8 mouse cellular contexts compared by ENCODE assay signal in the genomic region with DNA sequence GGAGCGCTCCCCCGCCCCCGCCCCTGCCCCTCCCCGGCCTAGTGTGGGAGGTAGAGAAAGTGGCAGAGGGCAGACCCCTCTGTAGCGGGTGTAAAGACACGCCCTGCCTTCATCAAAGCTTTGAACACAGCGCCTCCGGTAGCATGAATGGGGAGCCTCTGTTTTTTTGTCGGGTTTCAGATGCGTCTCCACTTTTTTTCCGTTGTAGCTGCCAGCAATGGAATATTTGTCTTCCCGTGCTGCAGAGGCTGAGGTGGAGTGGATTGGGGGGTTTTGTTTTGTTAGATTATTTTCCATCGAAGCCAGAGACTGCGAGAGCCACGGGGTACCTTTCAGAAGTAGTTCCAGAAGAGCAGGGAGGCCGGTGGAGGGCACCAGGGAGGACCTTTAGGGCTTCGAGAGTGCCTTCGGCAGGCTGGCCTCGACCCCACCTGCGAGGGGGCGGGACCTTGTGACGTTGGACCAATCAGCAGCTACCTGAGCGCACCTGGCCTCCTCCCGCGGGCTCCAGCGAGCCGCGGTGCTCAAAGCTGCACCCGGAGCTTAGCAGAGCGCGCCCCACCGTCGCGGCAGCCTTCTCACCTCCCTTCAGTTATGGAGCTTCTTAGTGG. TPM values are rescaled to one million over a fixed set of nuclear protein-coding genes. Genes with fewer than 3 reads are reported as not detected.
DNase-seq lines count a peak whose midpoint lies in the region; ATAC-seq and TF ChIP-seq lines count a peak whose summit lies in the region.

A gene (plus strand): TSS at position 527 of the 611 bp plus-strand sequence.

- H3K4me2 ChIP-seq in heart, embryonic 13.5 days: peak within 1 kb of the TSS; percentile 77

- peak within 1 kb of the TSS; percentile 67 for H3K9ac ChIP-seq in ES-Bruce4 (ENCODE audit: low read depth, poor library complexity, severe bottlenecking)
- peak within 1 kb of the TSS; percentile 89 for H3K9ac ChIP-seq in heart, embryonic 13.5 days

- peak; percentile 59 for TF ChIP-seq EP300 in ES-Bruce4 (IDR thresholded peaks at IDR 0.05; ENCODE audit: insufficient read depth, low read depth, low read length)

- TF ChIP-seq CTCF in ES-Bruce4 (IDR thresholded peaks at IDR 0.05; ENCODE audit: low read depth, low read length): no peak
- no peak for TF ChIP-seq CTCF in testis, adult 2 months (IDR thresholded peaks at IDR 0.05; ENCODE audit: control insufficient read depth, insufficient read depth, insufficient replicate concordance, low read depth, low read length)

- H3K27me3 ChIP-seq in ES-Bruce4 (ENCODE audit: control insufficient read depth, insufficient read depth, low read length, poor library complexity, severe bottlenecking): peaks cover 4% of the 10 kb centered on the region
- 0 out of 2 replicates have a peak, but pooled peaks cover 6% of the 10 kb centered on the region for H3K27me3 ChIP-seq in heart, embryonic 13.5 days (replicated peaks)
- no peaks in the 10 kb centered on the region for H3K27me3 ChIP-seq in testis, adult 2 months (ENCODE audit: control insufficient read depth, insufficient read depth, low read length)

- under 1% methylated on average over 34 of the region's 34 CpGs for WGBS in heart, embryonic 13.5 days

- H3K9me3 ChIP-seq in ES-Bruce4 (replicated peaks; ENCODE audit: control insufficient read depth, insufficient read depth, low read length, poor library complexity, severe bottlenecking): no peaks in the 10 kb centered on the region
- no peaks in the 10 kb centered on the region for H3K9me3 ChIP-seq in heart, embryonic 13.5 days

- DNase-seq in ZHBTc4 (ENCODE audit: low read depth, low spot score): peak; percentile 75
- peak; percentile 88 for DNase-seq in kidney, postnatal 14 days
- peak; percentile 89 for DNase-seq in lung, postnatal 36 days
- no peak for DNase-seq in natural killer cell, adult 2 months (ENCODE audit: low spot score in 2 of 2)
- DNase-seq in spleen, adult 12 weeks (ENCODE audit: low spot score): no peak

- peak; percentile 88 for TF ChIP-seq POLR2A in ES-Bruce4 (IDR thresholded peaks at IDR 0.05; ENCODE audit: insufficient read depth, low read length)
- 0 out of 2 replicates have a peak, but pooled peaks have one; percentile 37 for TF ChIP-seq POLR2A in testis, adult 2 months (IDR thresholded peaks at IDR 0.05; ENCODE audit: control insufficient read depth, low read depth, low read length)

- ATAC-seq in heart, embryonic 13.5 days (ENCODE audit: extremely low read depth, insufficient number of reproducible peaks, low FRiP score, low TSS enrichment): peak; percentile 40; the same call in 1 of the 2 replicates

- H3K27ac ChIP-seq in ES-Bruce4 (ENCODE audit: insufficient read depth, low read length): peak within 1 kb of the TSS; percentile 14; the same call in 1 of the 2 replicates
- H3K27ac ChIP-seq in heart, embryonic 13.5 days (replicated peaks): peak within 1 kb of the TSS; percentile 94
- no peak within 1 kb of the TSS; the same call in 1 of the 2 replicates for H3K27ac ChIP-seq in testis, adult 2 months (ENCODE audit: control insufficient read depth, insufficient read depth, low read depth, low read length)

- peak within 1 kb of the TSS; percentile 85 for H3K4me3 ChIP-seq in ES-Bruce4 (ENCODE audit: low read depth, low read length)
- peak within 1 kb of the TSS; percentile 60 for H3K4me3 ChIP-seq in heart, embryonic 13.5 days
- peak within 1 kb of the TSS; percentile 67 for H3K4me3 ChIP-seq in testis, adult 2 months (ENCODE audit: control insufficient read depth, low read depth, low read length)

- H3K36me3 ChIP-seq in ES-Bruce4 (ENCODE audit: control insufficient read depth, insufficient read depth, low read length, poor library complexity, severe bottlenecking): peaks cover 8% of the 10 kb centered on the region
- H3K36me3 ChIP-seq in heart, embryonic 13.5 days: peaks cover 7% of the 10 kb centered on the region; the same call in 1 of the 2 replicates
- H3K36me3 ChIP-seq in testis, adult 2 months (ENCODE audit: control insufficient read depth, insufficient read depth, low read length): no peaks in the 10 kb centered on the region

- H3K4me1 ChIP-seq in ES-Bruce4 (ENCODE audit: control insufficient read depth, insufficient read depth, low read length): peaks cover 5% of the 10 kb centered on the region
- peaks cover 42% of the 10 kb centered on the region for H3K4me1 ChIP-seq in heart, embryonic 13.5 days
- H3K4me1 ChIP-seq in testis, adult 2 months (ENCODE audit: control insufficient read depth, insufficient read depth, low read length): peaks cover 10% of the 10 kb centered on the region

RNA-seq across cellular contexts. Expression of the gene that starts here (rescaled TPM):
- 33.3 and 40.9 TPM in 2 replicates for polyA plus RNA-seq in ES-Bruce4 (2011; ENCODE audit: insufficient read depth, insufficient read length, low read depth, missing spikeins)
- polyA plus RNA-seq in heart, embryonic 13.5 days (2015; fragmentation: Nextera tagmentation; extraction: Ambion mirVana): 29.5 and 32.0 TPM in 2 replicates
- polyA plus RNA-seq in testis, adult 2 months (2012; rRNA removed): 1.2 and 1.3 TPM in 2 replicates

Comparison
In these comparisons a context has a peak if more than half of its experiments do, and no peak if none do; other contexts are left out.
1. RNA of the gene that starts here (polyA plus RNA-seq): 33.3 to 40.9 TPM in ES-Bruce4 and 29.5 to 32.0 TPM in heart, embryonic 13.5 days; 1.2 to 1.3 TPM in testis, adult 2 months; every median in the first group is over 10 times any median in the second.
2. DNase-seq: peak in ZHBTc4 (single experiment), kidney, postnatal 14 days (single experiment) and lung, postnatal 36 days (single experiment); none in natural killer cell, adult 2 months (0 of 2) and spleen, adult 12 weeks (single experiment).
3. Peak in every context shown above with its lines, with median percentiles within 50 percentile points of each other: H3K4me3 ChIP-seq.